Mouse (Mus musculus) common myeloid progenitor, adult 5-6 weeks (primary cell): Measurements from ENCODE around the gene Nxf1. TPM values are rescaled to one million over a fixed set of nuclear protein-coding genes. Genes with fewer than 3 reads are reported as not detected.
A peak's percentile ranks its signal among the peaks of the same experiment; 100 is the strongest.
"Not testable (repeated sequence)": the region's sequence is repeated elsewhere in the genome, so short reads cannot be mapped to it uniquely, and the experiment has no call there.

ENCODE experiments used
- ATAC-seq: replicated peaks from 2 replicates; pipeline ENCODE4 v1.8.0; 2016; ENCODE audit warnings: low read depth, mild to moderate bottlenecking, moderate TSS enrichment, inconsistent platforms; ENCODE audit not compliant: poor library complexity, severe bottlenecking
- total RNA-seq: library from RNA; stranded (forward); fragments of 200-1000, 187-1606 nt; gene quantifications from 2 replicates; pipeline ENCODE4 v1.2.3, GENCODE M21; 2017

Gene Nxf1
- 126 and 129 TPM in 2 replicates for total RNA-seq

- peak; percentile 90 for ATAC-seq
Observed at GRCm38 (mm10) chr19:8756635-8757387, at the start of gene Nxf1. Nxf1 (plus strand) TSS chr19:8757073.

GRCm38 (mm10) chr19:8708954-8709353 is 47.9 kb upstream of the Nxf1 start:
- no peak for ATAC-seq

- no peak for ATAC-seq
Observed at GRCm38 (mm10) chr19:8710057-8710456, 46.8 kb upstream of the Nxf1 start.

- no peak for ATAC-seq
Observed at GRCm38 (mm10) chr19:8711506-8711905, 45.4 kb upstream of the Nxf1 start.

GRCm38 (mm10) chr19:8711949-8712869 is 44.7 kb upstream of the Nxf1 start:
- ATAC-seq = 0 out of 2 replicates have a peak, but pooled peaks have one; percentile 4

- ATAC-seq = peak; percentile 70
Observed at GRCm38 (mm10) chr19:8712870-8713305, 44.0 kb upstream of the Nxf1 start.

GRCm38 (mm10) chr19:8713306-8713996 is 43.4 kb upstream of the Nxf1 start:
- ATAC-seq = peak; percentile 75

- peak; percentile 30 for ATAC-seq
Observed at GRCm38 (mm10) chr19:8713997-8714652, 42.7 kb upstream of the Nxf1 start.

- ATAC-seq = no peak
Observed at GRCm38 (mm10) chr19:8714653-8715481, 42.0 kb upstream of the Nxf1 start.

- no peak for ATAC-seq
Observed at GRCm38 (mm10) chr19:8715868-8716766, 40.8 kb upstream of the Nxf1 start.

- ATAC-seq = no peak
Observed at GRCm38 (mm10) chr19:8716767-8717475, 40.0 kb upstream of the Nxf1 start.

- peak; percentile 40 for ATAC-seq
Observed at GRCm38 (mm10) chr19:8718357-8718756, 38.5 kb upstream of the Nxf1 start.

- not testable (repeated sequence) for ATAC-seq
Observed at GRCm38 (mm10) chr19:8719037-8719436, 37.8 kb upstream of the Nxf1 start.

- ATAC-seq = no peak
Observed at GRCm38 (mm10) chr19:8721378-8721777, 35.5 kb upstream of the Nxf1 start.

GRCm38 (mm10) chr19:8722021-8722420 is 34.9 kb upstream of the Nxf1 start:
- no peak for ATAC-seq

GRCm38 (mm10) chr19:8722559-8722906 is 34.3 kb upstream of the Nxf1 start:
- no peak for ATAC-seq

GRCm38 (mm10) chr19:8722907-8723573 is 33.8 kb upstream of the Nxf1 start, which contains the start of gene Slc3a2:
Slc3a2 (minus strand) TSS chr19:8723369.
- ATAC-seq = peak; percentile 84
